Mouse (Mus musculus) ES-E14 (cell line): ENCODE data around the gene Fads3. TPM values are rescaled to one million over a fixed set of nuclear protein-coding genes. Genes with fewer than 3 reads are reported as not detected.

ENCODE experiments used
- DNase-seq: peaks from one replicate; pipeline ENCODE4 v3.0.0-alpha.2; 2013; ENCODE audit warnings: low read depth, low spot score
- H3K27ac ChIP-seq: 2 replicates; pipeline ENCODE4 v1.5.1; 2012; ENCODE audit warnings: low read depth, mild to moderate bottlenecking, low read length, moderate library complexity, mixed read lengths; ENCODE audit not compliant: poor library complexity, insufficient read depth, severe bottlenecking
- H3K36me3 ChIP-seq: 2 replicates; pipeline ENCODE4 v1.6.1; 2012; ENCODE audit warnings: mild to moderate bottlenecking, low read length, moderate library complexity, mixed read lengths; ENCODE audit not compliant: control insufficient read depth, poor library complexity, insufficient read depth, severe bottlenecking
- H3K4me1 ChIP-seq, 2 experiments: fragments of 150-350 bp in 1 of 2; sonication (generic) in 1 of 2; 2 replicates each; pipeline ENCODE4 v1.6.1; 2012; ENCODE audit warnings: low read length in 2 of 2, mild to moderate bottlenecking in 1 of 2, mixed read lengths in 1 of 2; ENCODE audit not compliant: control insufficient read depth in 2 of 2, insufficient read depth in 2 of 2, poor library complexity in 1 of 2
- H3K4me3 ChIP-seq, 2 experiments: fragments of 150-350 bp in 1 of 2; sonication (generic) in 1 of 2; 2 replicates each; pipeline ENCODE4 v1.5.1; 2012; ENCODE audit warnings: low read length in 2 of 2, low read depth in 1 of 2, mild to moderate bottlenecking in 1 of 2, mixed read lengths in 1 of 2; ENCODE audit not compliant: insufficient read depth in 1 of 2, poor library complexity in 1 of 2, severe bottlenecking in 1 of 2
- H3K9ac ChIP-seq: 2 replicates; pipeline ENCODE4 v1.6.1; 2012; ENCODE audit warnings: low read depth, mild to moderate bottlenecking, low read length, mixed read lengths; ENCODE audit not compliant: poor library complexity, insufficient read depth, severe bottlenecking
- H3K9me3 ChIP-seq: fragments of 150-350 bp; sonication (generic); 2 replicates; pipeline ENCODE4 v1.6.1; 2012; ENCODE audit warnings: low read depth, mild to moderate bottlenecking, low read length; ENCODE audit not compliant: control insufficient read depth, insufficient read depth
- CHD2 ChIP-seq: IDR thresholded peaks from 2 replicates; pipeline ENCODE4 v1.6.1; 2014; ENCODE audit warnings: mild to moderate bottlenecking, low read depth, low read length, inconsistent platforms
- HCFC1 ChIP-seq: IDR thresholded peaks from 2 replicates; pipeline ENCODE4 v1.6.1; 2012; ENCODE audit warnings: low read length, inconsistent platforms, borderline replicate concordance; ENCODE audit not compliant: insufficient read depth
- MAFK ChIP-seq: IDR thresholded peaks from 2 replicates; pipeline ENCODE4 v1.6.1; 2014; ENCODE audit warnings: mild to moderate bottlenecking, low read depth, low read length, inconsistent platforms; ENCODE audit not compliant: insufficient read depth
- ZC3H11A ChIP-seq: IDR thresholded peaks from 2 replicates; pipeline ENCODE4 v1.6.1; 2012; ENCODE audit warnings: low read depth, mild to moderate bottlenecking, inconsistent platforms, low read length, borderline replicate concordance
- ZNF384 ChIP-seq: IDR thresholded peaks from 2 replicates; pipeline ENCODE4 v1.6.1; 2012; ENCODE audit warnings: low read depth, low read length, inconsistent platforms
- in situ Hi-C, 2 experiments: fragments of 600-800 bp; cut with MboI; formaldehyde crosslinking; loops; one replicate each; pipeline ENCODE4 v1.15.1; 2025; ENCODE audit warnings: low sequenced_read_pairs in 2 of 2, inconsistent platforms in 1 of 2; ENCODE audit not compliant: unreplicated experiment in 2 of 2
- total RNA-seq: library from RNA; depleted of rRNA; stranded (reverse); fragments of 300-350 nt; gene quantifications from 2 replicates; pipeline ENCODE4 v1.2.3, GENCODE M21; 2012; rRNA removed

The Fads3 gene
- total RNA-seq, 1 experiment, result 7.2 TPM

DNA sequence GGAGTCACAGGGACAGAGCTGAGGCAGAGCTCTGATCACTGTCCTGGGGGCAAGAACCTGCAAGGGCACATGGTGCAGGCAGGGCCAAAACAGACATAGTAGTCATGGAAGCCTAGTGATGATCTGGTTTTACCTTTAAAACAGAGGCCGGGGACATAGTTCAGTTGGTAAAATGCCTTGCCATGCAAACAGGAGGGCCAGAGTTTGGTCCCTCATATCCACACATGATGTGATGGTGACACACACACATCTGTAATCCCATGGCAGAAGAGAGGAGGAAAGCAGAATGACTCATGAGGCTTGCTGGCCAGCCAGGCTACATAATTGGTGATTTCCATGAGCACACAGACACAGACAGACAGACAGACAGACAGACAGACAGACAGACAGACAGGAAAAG lies 66.8 kb downstream of the Fads3 start:
- Histone ChIP-seq H3K27ac (no peak overlapping the region), H3K9me3 (no peaks in the 10 kb centered on the region), H3K4me3 (no peak overlapping the region), H3K9ac (no peak overlapping the region), H3K36me3 (no peaks in the 10 kb centered on the region), H3K4me1 (peaks cover 0 to 3% of the 10 kb centered on the region in 2 experiments; a peak in 1 of 4 replicates)
- in situ Hi-C loops, result no loop called here
- TF ChIP-seq MAFK (no peak), HCFC1 (no peak)
- DNase-seq, result no peak

DNA sequence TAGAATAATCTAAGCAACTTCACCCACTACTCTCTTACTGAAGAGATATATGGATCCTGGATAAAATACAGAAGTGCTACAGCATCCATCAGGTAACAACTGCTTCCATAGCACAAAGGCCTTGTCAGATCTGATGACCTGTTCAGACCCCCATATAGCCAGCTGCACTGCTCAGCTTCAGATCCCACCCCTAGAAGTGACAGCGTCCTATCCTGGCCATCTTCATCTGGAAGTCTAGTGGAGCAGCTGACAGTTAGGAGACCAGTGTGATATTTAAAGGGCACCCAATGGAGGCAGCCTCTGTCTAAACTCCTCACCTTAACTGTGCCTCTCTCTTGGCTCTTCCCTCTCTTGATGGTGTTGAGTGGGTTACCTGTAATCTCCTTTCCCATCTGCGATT lies 67.3 kb downstream of the Fads3 start:
- TF ChIP-seq CHD2, result no peak
- no peak for TF ChIP-seq HCFC1
- TF ChIP-seq ZC3H11A, result no peak
- no peak for TF ChIP-seq ZNF384
- TF ChIP-seq MAFK, result no peak
- DNase-seq, result no peak
- in situ Hi-C loops, result no loop called here
- Histone ChIP-seq H3K27ac (no peak overlapping the region), H3K4me1 (peaks cover 0 to 2% of the 10 kb centered on the region in 2 experiments; a peak in 1 of 4 replicates), H3K9ac (no peak overlapping the region), H3K9me3 (no peaks in the 10 kb centered on the region), H3K36me3 (no peaks in the 10 kb centered on the region), H3K4me3 (no peak overlapping the region)

Other genes starting within 250 kb of the Fads3 start
- not detected in 2 replicates for gene Scgb2a2, start 194.0 kb upstream of the Fads3 start, total RNA-seq
- gene Incenp, start 142.0 kb upstream of the Fads3 start, total RNA-seq, result 107 and 140 TPM in 2 replicates
- 413 and 478 TPM in 2 replicates for gene Fth1, start 61.0 kb upstream of the Fads3 start, total RNA-seq
- 0.62 and 0.95 TPM in 2 replicates for gene Best1, start 39.9 kb upstream of the Fads3 start, total RNA-seq
- 3.8 and 4.0 TPM in 2 replicates for gene Rab3il1, start 39.9 kb upstream of the Fads3 start, total RNA-seq
- 41.5 and 55.5 TPM in 2 replicates for gene Fads2, start 60.2 kb downstream of the Fads3 start, total RNA-seq
- 47.4 and 74.0 TPM in 2 replicates for gene Fads1, start 141.3 kb downstream of the Fads3 start, total RNA-seq
- 440 and 455 TPM in 2 replicates for gene Tmem258, start 162.4 kb downstream of the Fads3 start, total RNA-seq
- gene Fen1, start 162.6 kb downstream of the Fads3 start, total RNA-seq, result 110 and 113 TPM in 2 replicates
- gene Myrf, start 199.2 kb downstream of the Fads3 start, total RNA-seq, result 35.9 and 58.1 TPM in 2 replicates